22 mouse cellular contexts compared by ENCODE assay signal in genomic region chr3:154602141-154602540, GRCm38 (mm10).
"Had no signal": no experiment of that assay in that cellular context is flagged by ENCODE, and none has a peak within 500 bp of the region (broad histone marks: within the 10 kb centered on the region; RNA-seq: fewer than 3 reads in every experiment).

No protein-coding gene starts in this region.

- H3K27me3 ChIP-seq: heart, embryonic 12.5 days; hindbrain, embryonic 12.5 days; limb, embryonic 13.5 days; limb, embryonic 15.5 days; liver, embryonic 12.5 days had no signal

- H3K9me3 ChIP-seq: heart, embryonic 10.5 days; heart, embryonic 12.5 days; hindbrain, embryonic 10.5 days; hindbrain, embryonic 12.5 days; limb, embryonic 13.5 days; limb, embryonic 15.5 days; liver, embryonic 12.5 days had no signal

- ATAC-seq: hindbrain, embryonic 16.5 days; inflammation-experienced regulatory T-cells, adult 6 months; liver, embryonic 12.5 days had no signal

- H3K4me3 ChIP-seq: gastrocnemius, adult 2 months; heart, embryonic 10.5 days; heart, embryonic 12.5 days; hindbrain, embryonic 10.5 days; hindbrain, embryonic 12.5 days; layer of hippocampus, adult 2 months; limb, embryonic 13.5 days; limb, embryonic 15.5 days; liver, embryonic 12.5 days had no signal

- H3K9ac ChIP-seq: heart, embryonic 12.5 days; hindbrain, embryonic 12.5 days; hindbrain, embryonic 14.5 days; limb, embryonic 13.5 days; limb, embryonic 15.5 days; liver, embryonic 12.5 days had no signal

- H3K4me2 ChIP-seq: heart, embryonic 12.5 days; hindbrain, embryonic 12.5 days; hindbrain, embryonic 14.5 days; limb, embryonic 13.5 days; limb, embryonic 15.5 days; liver, embryonic 12.5 days had no signal

- H3K27ac ChIP-seq: gastrocnemius, adult 2 months; heart, embryonic 10.5 days; hindbrain, embryonic 10.5 days; hindbrain, embryonic 12.5 days; hindbrain, embryonic 14.5 days; layer of hippocampus, adult 2 months; limb, embryonic 13.5 days; limb, embryonic 15.5 days; liver, embryonic 12.5 days had no signal

- DNase-seq: gastrocnemius, adult 2 months; gastrocnemius, postnatal 10 days; gastrocnemius, postnatal 25 days; heart, adult 18-20 months; heart, postnatal 10 days; heart, postnatal 4 days; kidney, adult 18-20 months; kidney, adult 8-10 months; kidney, postnatal 10 days; kidney, postnatal 4 days; left cerebral cortex, postnatal 4 days had no signal

- H3K36me3 ChIP-seq: hindbrain, embryonic 12.5 days had no signal
